Mouse (Mus musculus) testis, adult 2 months (tissue): ENCODE data around the gene Gm30302.

Experiments used
- CTCF ChIP-seq: fragments of 200-500 bp; IDR thresholded peaks from 2 replicates; pipeline ENCODE4 v1.5.1; 2012; ENCODE audit warnings: low read depth, mild to moderate bottlenecking, inconsistent platforms, low read length, moderate library complexity; ENCODE audit not compliant: control insufficient read depth, insufficient read depth, insufficient replicate concordance
- POLR2A ChIP-seq: fragments of 200-500 bp; IDR thresholded peaks from 2 replicates; pipeline ENCODE4 v1.6.1; 2012; ENCODE audit warnings: low read depth, mild to moderate bottlenecking, inconsistent platforms, low read length, moderate library complexity; ENCODE audit not compliant: control insufficient read depth

- TF ChIP-seq POLR2A (no peak), CTCF (no peak)
Observed at GRCm38 (mm10) chr13:49783899-49784298, 14.9 kb downstream of the Gm30302 start.
